Mouse (Mus musculus) testis, adult 2 months (tissue): ENCODE measurements around the gene Trpc5. TPM values are rescaled to one million over a fixed set of nuclear protein-coding genes. Genes with fewer than 3 reads are reported as not detected.

ENCODE experiments used
- H3K27ac ChIP-seq: fragments of 200-500 bp; 2 replicates; pipeline ENCODE4 v1.5.1; 2012; ENCODE audit warnings: low read depth, low read length; ENCODE audit not compliant: control insufficient read depth, insufficient read depth
- H3K27me3 ChIP-seq: fragments of 200-500 bp; 2 replicates; pipeline ENCODE4 v1.6.1; 2012; ENCODE audit warnings: mild to moderate bottlenecking, low read length, moderate library complexity; ENCODE audit not compliant: control insufficient read depth, insufficient read depth
- H3K36me3 ChIP-seq: fragments of 200-500 bp; 2 replicates; pipeline ENCODE4 v1.6.1; 2012; ENCODE audit warnings: mild to moderate bottlenecking, low read length; ENCODE audit not compliant: control insufficient read depth, insufficient read depth
- H3K4me1 ChIP-seq: fragments of 200-500 bp; 2 replicates; pipeline ENCODE4 v1.6.1; 2012; ENCODE audit warnings: low read length; ENCODE audit not compliant: control insufficient read depth, insufficient read depth
- H3K4me3 ChIP-seq: fragments of 200-500 bp; 2 replicates; pipeline ENCODE4 v1.5.1; 2012; ENCODE audit warnings: low read depth, mild to moderate bottlenecking, low read length, moderate library complexity, mixed read lengths; ENCODE audit not compliant: control insufficient read depth
- CTCF ChIP-seq: fragments of 200-500 bp; IDR thresholded peaks from 2 replicates; pipeline ENCODE4 v1.5.1; 2012; ENCODE audit warnings: low read depth, mild to moderate bottlenecking, inconsistent platforms, low read length, moderate library complexity; ENCODE audit not compliant: control insufficient read depth, insufficient read depth, insufficient replicate concordance
- POLR2A ChIP-seq: fragments of 200-500 bp; IDR thresholded peaks from 2 replicates; pipeline ENCODE4 v1.6.1; 2012; ENCODE audit warnings: low read depth, mild to moderate bottlenecking, inconsistent platforms, low read length, moderate library complexity; ENCODE audit not compliant: control insufficient read depth
- polyA plus RNA-seq: library from polyadenylated mRNA; depleted of rRNA; stranded (reverse); fragments of >200 nt; gene quantifications from 2 replicates; pipeline ENCODE4 v1.2.3, GENCODE M21; 2012

The Trpc5 gene
- polyA plus RNA-seq, 1 experiment, result 0.04 TPM

DNA sequence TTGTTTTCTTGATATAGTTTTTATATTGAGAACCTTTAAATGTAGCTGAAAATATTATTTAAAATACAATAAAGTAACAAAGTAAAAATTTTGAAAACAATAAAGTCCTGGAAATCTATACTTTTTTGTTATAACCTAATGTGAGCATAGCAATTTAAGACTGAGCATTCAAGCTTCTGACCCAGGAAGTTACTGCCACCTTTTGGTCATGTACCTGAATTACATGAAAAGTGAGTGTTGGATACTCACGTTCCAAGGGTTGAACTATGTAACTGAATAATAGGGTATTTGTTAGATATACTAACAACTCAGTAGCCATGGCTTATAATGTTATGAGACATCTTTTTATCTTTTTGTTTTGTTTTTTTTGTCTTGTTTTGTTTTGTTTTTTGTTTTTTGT is 42.6 kb downstream of the Trpc5 start:
- Histone ChIP-seq H3K4me1 (no peaks in the 10 kb centered on the region), H3K36me3 (no peaks in the 10 kb centered on the region), H3K27me3 (no peaks in the 10 kb centered on the region), H3K4me3 (no peak overlapping the region), H3K27ac (no peak overlapping the region)
- TF ChIP-seq CTCF (no peak), POLR2A (no peak)

DNA sequence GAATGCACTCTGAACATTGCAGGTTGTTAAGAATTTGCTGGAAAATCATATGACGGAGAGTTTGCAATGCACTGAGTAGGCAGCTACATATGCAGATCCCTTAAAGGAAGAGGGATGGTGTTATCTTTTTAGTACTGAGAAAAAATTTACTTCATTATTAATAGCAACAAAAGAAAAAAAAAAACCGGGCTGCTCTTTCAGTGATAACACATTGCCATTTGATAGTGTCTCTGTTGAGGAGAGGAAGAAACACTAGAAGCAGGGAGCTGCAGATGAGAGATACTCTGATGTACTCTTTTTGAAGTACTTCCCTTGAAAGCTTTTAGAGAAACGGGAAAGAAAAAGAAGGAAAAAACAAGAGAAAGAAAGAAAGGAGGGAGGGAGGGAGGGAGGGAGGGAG is 43.2 kb downstream of the Trpc5 start:
- no peaks in the 10 kb centered on the region for H3K4me1 ChIP-seq
- no peaks in the 10 kb centered on the region for H3K27me3 ChIP-seq
- no peak overlapping the region for H3K27ac ChIP-seq
- H3K4me3 ChIP-seq, result no peak overlapping the region
- no peaks in the 10 kb centered on the region for H3K36me3 ChIP-seq
- TF ChIP-seq POLR2A (no peak), CTCF (no peak)

DNA sequence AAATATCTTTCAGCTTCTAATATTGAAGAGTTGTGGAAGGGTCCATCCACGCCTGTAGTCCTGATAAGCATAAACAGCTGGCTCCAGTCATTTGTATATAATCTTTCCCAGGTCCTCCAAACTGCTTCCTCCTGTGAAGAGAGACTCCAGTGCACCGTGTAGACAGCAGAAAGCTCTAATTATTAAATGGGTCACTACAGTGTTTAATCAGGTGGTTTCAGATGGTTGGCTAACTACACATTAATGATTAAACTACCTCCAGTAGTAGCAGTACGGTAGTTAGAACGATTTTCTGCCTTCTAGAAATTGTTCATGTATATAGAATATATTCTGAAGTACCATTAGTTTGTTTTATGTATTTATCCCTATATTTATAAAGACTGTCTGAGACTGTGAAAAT is 75.2 kb downstream of the Trpc5 start:
- Histone ChIP-seq H3K4me1 (no peaks in the 10 kb centered on the region), H3K27ac (no peak overlapping the region), H3K27me3 (no peaks in the 10 kb centered on the region), H3K4me3 (no peak overlapping the region), H3K36me3 (no peaks in the 10 kb centered on the region)
- TF ChIP-seq POLR2A (no peak), CTCF (no peak)

DNA sequence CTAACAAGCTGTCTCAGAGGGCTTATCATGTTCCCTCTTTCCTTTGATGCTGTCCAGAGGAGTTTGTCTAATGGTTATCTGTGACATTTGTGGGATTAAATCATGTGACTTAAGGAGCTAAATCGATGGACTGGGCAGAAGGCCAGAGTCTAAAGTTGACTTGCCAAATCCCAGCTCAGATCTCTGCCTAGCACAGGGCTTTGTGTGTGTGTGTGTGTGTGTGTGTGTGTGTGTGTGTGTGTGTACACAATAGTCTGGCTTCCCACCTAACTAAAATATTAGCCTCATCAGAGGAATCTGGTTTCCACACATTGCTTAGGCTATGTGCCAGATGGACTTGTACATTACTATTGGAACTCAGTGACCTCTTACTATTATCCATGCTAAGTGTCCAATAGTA is 151.5 kb downstream of the Trpc5 start:
- TF ChIP-seq CTCF, result no peak
- no peak for TF ChIP-seq POLR2A
- Histone ChIP-seq H3K4me3 (no peak overlapping the region), H3K27ac (no peak overlapping the region), H3K27me3 (no peaks in the 10 kb centered on the region), H3K4me1 (no peaks in the 10 kb centered on the region), H3K36me3 (no peaks in the 10 kb centered on the region)

DNA sequence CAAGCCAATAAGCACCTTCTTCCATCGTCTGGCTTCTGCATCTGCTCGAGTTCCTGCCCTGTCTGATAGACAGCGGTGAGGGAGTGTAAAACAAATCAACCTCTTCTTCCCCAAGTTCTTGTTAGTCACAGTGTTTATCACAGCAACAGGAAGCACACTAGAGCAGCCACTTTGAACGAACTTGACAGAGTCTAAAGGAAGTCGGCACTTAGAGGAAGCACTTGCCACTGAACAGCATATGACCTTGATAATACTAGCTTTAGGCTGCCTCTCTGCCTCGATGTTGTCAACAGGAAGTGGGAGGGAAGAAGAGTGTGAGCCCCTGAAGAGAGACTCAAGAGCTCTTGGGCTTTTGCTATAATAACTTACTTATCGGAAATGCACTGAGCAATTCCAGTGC is 161.9 kb downstream of the Trpc5 start:
- H3K4me1 ChIP-seq, result no peaks in the 10 kb centered on the region
- H3K4me3 ChIP-seq, result no peak overlapping the region
- no peak overlapping the region for H3K27ac ChIP-seq
- TF ChIP-seq CTCF (no peak), POLR2A (no peak)
- no peaks in the 10 kb centered on the region for H3K36me3 ChIP-seq
- no peaks in the 10 kb centered on the region for H3K27me3 ChIP-seq

DNA sequence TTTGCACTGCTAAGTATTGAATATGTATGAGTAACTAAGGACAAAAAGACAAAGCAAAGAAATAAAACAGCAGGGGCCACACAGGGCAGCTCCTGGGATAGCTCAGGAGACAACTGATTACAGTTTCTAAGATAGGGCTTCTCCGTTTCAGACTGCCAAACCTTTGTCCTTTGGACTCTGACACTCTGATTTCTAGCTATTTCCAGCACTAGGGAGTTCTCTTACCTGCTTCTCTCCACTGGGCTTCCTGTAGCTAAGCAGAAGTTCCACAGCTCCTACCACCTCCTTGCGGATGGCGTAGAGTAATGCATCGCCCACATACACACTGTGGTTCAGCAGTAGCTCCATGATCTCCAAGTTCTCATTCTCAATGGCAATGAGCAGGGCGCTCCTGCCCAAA is 164.7 kb downstream of the Trpc5 start:
- Histone ChIP-seq H3K27ac (no peak overlapping the region), H3K36me3 (no peaks in the 10 kb centered on the region), H3K4me1 (no peaks in the 10 kb centered on the region), H3K27me3 (no peaks in the 10 kb centered on the region), H3K4me3 (no peak overlapping the region)
- TF ChIP-seq POLR2A (no peak), CTCF (no peak)

DNA sequence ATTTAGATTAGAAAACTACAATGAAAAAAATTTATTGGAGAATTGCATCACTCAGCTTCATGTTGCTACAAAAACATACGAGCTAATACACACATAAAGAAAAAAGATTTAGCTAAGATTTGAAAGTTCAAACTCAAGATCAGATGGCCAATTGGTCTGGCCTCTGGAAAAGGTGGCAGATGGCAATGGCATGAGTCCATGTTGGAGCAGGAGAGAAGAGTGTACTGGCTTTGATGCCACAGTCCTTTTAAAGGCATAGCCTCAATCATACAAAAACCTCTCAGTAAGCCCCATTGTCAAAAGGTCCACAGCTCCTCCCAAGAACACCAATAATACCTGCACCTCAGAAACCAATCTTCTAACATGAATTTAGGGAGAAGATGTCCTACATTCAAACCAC is 196.6 kb downstream of the Trpc5 start:
- Histone ChIP-seq H3K27me3 (no peaks in the 10 kb centered on the region), H3K4me3 (no peak overlapping the region), H3K4me1 (no peaks in the 10 kb centered on the region), H3K36me3 (no peaks in the 10 kb centered on the region), H3K27ac (no peak overlapping the region)
- TF ChIP-seq CTCF, result no peak
- no peak for TF ChIP-seq POLR2A

DNA sequence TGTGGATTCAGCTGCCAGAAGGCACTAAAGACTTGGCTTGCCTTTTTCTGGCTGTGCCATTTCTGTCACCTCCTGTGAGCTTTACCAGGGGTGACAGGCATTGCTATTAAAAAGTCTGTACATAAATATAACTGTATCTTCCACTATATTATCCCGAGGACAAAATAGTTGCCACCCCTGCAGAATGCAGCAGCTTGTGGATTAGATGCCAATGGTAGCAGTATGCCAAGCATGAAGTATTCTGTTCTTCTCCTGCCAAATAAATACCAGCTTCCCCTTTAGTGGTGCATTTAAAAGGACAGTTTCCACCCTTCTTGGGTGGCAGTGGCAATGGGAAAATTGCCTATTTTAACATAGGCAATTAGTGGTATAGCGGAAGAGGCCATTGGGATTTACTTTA is 223.6 kb downstream of the Trpc5 start:
- H3K27me3 ChIP-seq, result no peaks in the 10 kb centered on the region
- TF ChIP-seq POLR2A (no peak), CTCF (no peak)
- H3K4me3 ChIP-seq, result no peak overlapping the region
- no peaks in the 10 kb centered on the region for H3K36me3 ChIP-seq
- no peak overlapping the region for H3K27ac ChIP-seq
- H3K4me1 ChIP-seq, result no peaks in the 10 kb centered on the region

DNA sequence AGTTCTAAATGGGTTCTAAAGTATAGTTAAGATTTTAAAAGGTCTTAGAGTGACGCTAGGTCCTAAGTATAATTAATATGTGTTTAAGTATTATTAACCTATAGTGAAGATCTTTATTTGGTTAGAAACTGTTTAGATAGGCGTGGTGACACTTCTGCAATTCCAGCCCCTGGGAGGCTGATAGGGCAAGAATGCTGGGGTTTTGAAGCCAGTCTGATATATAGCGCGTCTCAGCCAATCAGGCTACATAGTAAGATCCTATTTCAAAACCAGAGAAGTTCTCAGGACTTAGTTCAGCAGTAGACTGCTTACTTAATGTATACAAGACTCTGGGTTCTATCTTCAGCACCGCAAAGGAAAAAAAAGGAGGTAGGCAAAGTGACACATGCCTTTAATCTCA is 231.7 kb downstream of the Trpc5 start, which contains the start of gene Trpc5os:
Gene Trpc5os (plus strand): TSS at position 301 of the 400 bp plus-strand sequence.
- Histone ChIP-seq H3K36me3 (no peaks in the 10 kb centered on the region), H3K4me1 (no peaks in the 10 kb centered on the region), H3K27ac (no peak within 1 kb of the TSS), H3K4me3 (no peak within 1 kb of the TSS), H3K27me3 (no peaks in the 10 kb centered on the region)
- TF ChIP-seq CTCF (no peak), POLR2A (no peak)
